Mouse (Mus musculus) cerebellum, adult 2 months (tissue): ENCODE data around the gene Tgfbr3.

ENCODE experiments used
- CTCF ChIP-seq: fragments of 200-500 bp; IDR thresholded peaks from 2 replicates; pipeline ENCODE4 v1.5.1; 2011; ENCODE audit warnings: low read depth, mild to moderate bottlenecking, control low read depth, low read length, moderate library complexity, borderline replicate concordance; ENCODE audit not compliant: insufficient read depth
- POLR2A ChIP-seq: fragments of 200-500 bp; IDR thresholded peaks from 2 replicates; pipeline ENCODE4 v1.6.1; 2011; ENCODE audit warnings: low read length, control low read depth, borderline replicate concordance; ENCODE audit not compliant: insufficient read depth

- TF ChIP-seq CTCF = no peak
- TF ChIP-seq POLR2A = no peak
Measured at GRCm38 (mm10) chr5:107112656-107113275, 176.7 kb downstream of the Tgfbr3 start.
